Mouse (Mus musculus): ENCODE measurements at regions not wholly inside any gene's neighbourhood (a gene's known extent, or its start where the extent isn't known, plus 50 kb on each side); places are given as distances from the start of the nearest gene placed in this dataset.
A peak's percentile ranks its signal among the peaks of the same experiment; 100 is the strongest.

DNA sequence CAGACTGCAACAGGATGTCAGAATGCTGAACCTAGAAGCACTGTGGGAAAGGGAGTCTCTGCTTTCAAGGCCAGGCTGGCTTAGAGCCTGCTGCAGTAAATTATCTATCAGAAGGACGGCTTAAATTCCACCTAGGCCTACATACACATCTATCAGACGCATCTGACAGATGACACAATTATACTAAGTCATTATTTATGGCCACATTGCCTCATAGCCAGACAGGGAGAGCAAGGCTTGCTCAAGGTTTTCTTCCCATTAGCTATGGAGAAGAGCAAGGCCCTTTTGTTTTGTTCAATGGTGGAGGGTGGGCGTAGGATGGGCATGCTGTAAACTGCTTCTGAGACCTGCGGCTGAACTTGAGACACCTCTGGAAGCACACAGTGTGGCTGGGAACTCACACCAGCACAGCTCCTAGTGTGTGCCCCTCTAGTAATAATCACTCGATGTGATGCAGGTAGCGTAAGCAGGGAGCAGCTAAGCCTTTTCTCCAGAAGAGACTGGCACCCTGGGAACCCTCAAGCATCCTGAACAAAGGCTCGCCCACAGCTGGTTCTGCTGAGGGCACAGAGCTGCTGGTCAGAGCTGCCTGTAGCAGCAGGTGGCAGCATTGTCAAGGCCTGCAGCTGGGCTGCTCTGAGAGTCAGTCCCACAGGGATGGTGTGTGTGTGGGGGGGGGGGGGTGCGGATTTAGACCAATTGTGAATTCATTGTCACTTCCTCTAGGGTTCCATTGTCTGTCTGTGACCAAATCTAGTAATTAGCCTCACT is 406.8 kb upstream of the Adamts16 start:
- DNase-seq (ENCODE audit: low read depth, low spot score) = no peak
- peak; percentile 88 for ATAC-seq
- in situ Hi-C loops (cut with MboI; ENCODE audit: low pct_unique_long_range_greater_than_20kb) = no loop called here

DNA sequence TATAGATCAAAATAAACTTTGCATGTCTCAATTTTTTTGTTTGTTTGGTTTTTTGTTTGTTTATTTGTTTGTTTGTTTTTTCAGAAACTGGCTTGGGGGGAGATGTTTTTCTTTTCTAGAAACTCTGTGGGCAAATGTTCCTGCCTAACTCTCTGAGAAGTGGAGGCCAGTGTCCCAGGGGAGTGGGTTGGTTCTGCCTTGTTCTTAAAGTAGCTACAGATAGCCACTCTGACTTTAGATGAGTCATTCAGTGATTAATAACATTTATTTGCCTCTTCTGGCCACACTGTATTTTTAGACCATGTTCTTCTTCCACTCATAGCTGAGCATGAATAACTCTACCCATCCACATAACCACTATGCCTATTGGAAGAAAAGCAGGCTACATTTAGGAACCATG is 405.6 kb upstream of the Adamts16 start:
- no peak for DNase-seq (ENCODE audit: low read depth, low spot score)
- no peak for ATAC-seq
- in situ Hi-C loops (cut with MboI; ENCODE audit: low pct_unique_long_range_greater_than_20kb) = no loop called here
- CTCF ChIA-PET = no interaction called here
- H3K27me3 ChIP-seq = no peaks in the 10 kb centered on the region
- no peak for TF ChIP-seq CTCF (IDR thresholded peaks at IDR 0.05)
- POLR2A ChIA-PET = interaction anchor here (0.7 kb wide), 1 partner anchor 143 kb away, joined by 3 read pairs; no protein-coding TSS in a partner anchor

More for the DNA sequence above, 406.8 kb upstream of the Adamts16 start:
- ChIA-PET CTCF (interaction anchor here (1.1 to 1.2 kb wide), 3 partner anchors 144 to 705 kb away, joined by 3 read pairs; no protein-coding TSS in a partner anchor), POLR2A (interaction anchor here (0.8 kb wide), 1 partner anchor 1379 kb away, joined by 3 read pairs; no protein-coding TSS in a partner anchor)
- TF ChIP-seq CTCF (IDR thresholded peaks at IDR 0.05) = peak; percentile 91
- no peaks in the 10 kb centered on the region for H3K27me3 ChIP-seq

DNA sequence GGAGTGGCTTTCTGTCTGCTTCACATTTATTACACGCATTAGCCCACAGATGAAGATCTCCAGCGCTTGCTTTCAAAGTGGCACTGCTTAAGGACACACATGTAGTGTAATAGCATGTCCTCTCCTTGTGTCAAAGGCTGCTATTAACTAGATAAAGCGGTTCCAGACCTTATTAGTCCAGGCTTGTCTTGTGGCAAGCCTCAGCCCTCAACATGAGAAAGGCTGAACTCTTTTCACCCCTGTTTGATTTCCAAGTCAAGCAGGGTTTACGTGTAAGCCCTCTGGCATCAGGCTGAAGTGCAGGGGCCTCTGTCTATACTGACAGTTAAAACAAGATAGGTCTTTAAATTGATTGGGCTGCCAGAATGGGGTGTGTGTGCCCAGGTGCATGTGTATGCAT is 403.7 kb upstream of the Adamts16 start:
- ChIA-PET CTCF (no interaction called here), POLR2A (no interaction called here)
- H3K27me3 ChIP-seq = no peaks in the 10 kb centered on the region
- DNase-seq (ENCODE audit: low read depth, low spot score) (no peak), ATAC-seq (no peak)
- TF ChIP-seq CTCF (IDR thresholded peaks at IDR 0.05) = no peak
- in situ Hi-C loops (cut with MboI; ENCODE audit: low pct_unique_long_range_greater_than_20kb) = no loop called here

DNA sequence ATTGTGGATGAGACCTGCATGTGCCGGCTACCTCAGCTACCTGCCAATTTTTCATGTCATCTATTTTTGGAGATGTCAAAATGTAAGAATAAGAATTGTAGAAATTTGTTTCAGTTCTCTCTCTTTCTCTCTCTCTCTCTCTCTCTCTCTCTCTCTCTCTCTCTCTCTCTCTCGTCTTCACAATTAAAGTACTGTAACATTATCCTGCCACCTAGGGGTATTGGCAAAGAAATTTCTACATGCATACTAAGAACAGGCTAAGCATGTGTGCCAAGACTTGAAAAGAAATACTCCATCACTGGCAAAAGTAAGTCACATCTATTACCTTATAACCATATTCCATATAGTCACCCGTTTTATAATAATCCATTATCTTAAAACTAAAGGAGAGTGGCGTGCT is 398.2 kb upstream of the Adamts16 start:
- peak; percentile 26 for TF ChIP-seq CTCF (IDR thresholded peaks at IDR 0.05)
- H3K27me3 ChIP-seq = no peaks in the 10 kb centered on the region
- ATAC-seq (no peak), DNase-seq (ENCODE audit: low read depth, low spot score) (no peak)
- ChIA-PET POLR2A (no interaction called here), CTCF (interaction anchor here (0.9 kb wide), 1 partner anchor 232 kb away, joined by 3 read pairs; no protein-coding TSS in a partner anchor)
- in situ Hi-C loops (cut with MboI; ENCODE audit: low pct_unique_long_range_greater_than_20kb) = no loop called here

DNA sequence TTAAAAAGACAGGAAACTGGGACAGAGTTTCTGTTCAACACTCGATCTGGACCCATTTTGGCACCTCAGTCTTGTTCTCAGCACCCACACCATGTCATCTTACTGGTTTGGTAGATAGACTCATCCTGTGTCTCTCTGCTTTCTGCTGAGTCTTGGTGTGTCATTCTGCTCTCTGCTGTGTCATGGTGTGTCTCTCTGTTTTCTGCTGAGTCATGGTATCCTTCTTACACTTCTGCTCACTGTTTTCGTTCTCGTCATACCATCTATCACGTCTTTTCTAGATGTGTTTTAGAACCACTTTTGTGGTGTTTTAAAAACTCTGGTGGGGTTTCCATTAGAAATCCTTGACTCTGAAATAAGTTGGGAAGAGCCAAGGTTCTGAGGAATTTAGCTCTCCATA is 393.7 kb upstream of the Adamts16 start:
- in situ Hi-C loops (cut with MboI; ENCODE audit: low pct_unique_long_range_greater_than_20kb) = no loop called here
- no peaks in the 10 kb centered on the region for H3K27me3 ChIP-seq
- ChIA-PET POLR2A (no interaction called here), CTCF (interaction anchor here (0.7 to 1.9 kb wide), 3 partner anchors 16 to 130 kb away, joined by 3 to 8 read pairs (median 4); no protein-coding TSS in a partner anchor)
- ATAC-seq (no peak), DNase-seq (ENCODE audit: low read depth, low spot score) (no peak)
- no peak for TF ChIP-seq CTCF (IDR thresholded peaks at IDR 0.05)

DNA sequence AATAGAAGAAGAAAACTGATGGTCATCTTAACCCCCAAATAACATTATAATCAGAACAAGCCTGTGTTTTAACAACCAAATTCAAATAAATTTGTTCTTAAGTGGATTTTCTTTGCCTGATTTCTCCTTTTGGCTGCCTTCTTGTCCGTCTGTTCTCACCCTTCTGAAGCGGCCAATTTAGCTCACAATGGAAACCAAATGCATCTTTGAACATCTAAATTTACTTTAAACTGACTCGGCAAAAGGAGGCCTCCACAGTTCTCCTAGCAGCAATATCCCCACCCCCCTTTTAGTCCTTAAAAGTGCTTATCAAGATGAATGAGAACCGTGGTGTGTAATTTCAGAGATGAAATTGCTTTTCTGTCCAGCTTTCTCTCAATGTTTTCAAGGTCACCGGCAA is 389.6 kb upstream of the Adamts16 start:
- ATAC-seq (no peak), DNase-seq (ENCODE audit: low read depth, low spot score) (no peak)
- H3K27me3 ChIP-seq = peaks cover 5% of the 10 kb centered on the region
- CTCF ChIA-PET = no interaction called here
- POLR2A ChIA-PET = no interaction called here
- TF ChIP-seq CTCF (IDR thresholded peaks at IDR 0.05) = no peak
- in situ Hi-C loops (cut with MboI; ENCODE audit: low pct_unique_long_range_greater_than_20kb) = no loop called here

DNA sequence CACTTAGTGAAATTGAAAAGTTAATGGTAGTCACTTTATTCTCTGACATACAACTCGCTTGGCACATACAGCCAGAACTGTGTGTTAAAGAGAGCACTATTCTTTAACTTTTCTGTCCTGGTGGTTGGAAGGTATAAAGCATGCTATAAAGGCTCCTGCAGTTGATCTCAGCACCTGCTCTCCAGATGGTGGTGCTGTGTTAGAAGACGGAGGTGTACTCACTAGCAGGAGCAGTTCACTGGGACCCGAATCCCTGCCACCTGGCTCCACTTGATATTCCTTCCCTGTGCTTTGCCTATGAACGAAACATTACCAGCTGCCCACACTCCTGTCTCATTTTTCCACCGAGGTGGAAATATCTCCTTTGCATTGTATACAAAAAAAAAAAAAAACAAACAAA is 373.2 kb upstream of the Adamts16 start:
- CTCF ChIA-PET = interaction anchor here (0.9 kb wide), 1 partner anchor 8 kb away, joined by 3 read pairs; no protein-coding TSS in a partner anchor
- POLR2A ChIA-PET = no interaction called here
- TF ChIP-seq CTCF (IDR thresholded peaks at IDR 0.05) = peak; percentile 8
- in situ Hi-C loops (cut with MboI; ENCODE audit: low pct_unique_long_range_greater_than_20kb) = no loop called here
- ATAC-seq (no peak), DNase-seq (ENCODE audit: low read depth, low spot score) (no peak)
- no peaks in the 10 kb centered on the region for H3K27me3 ChIP-seq

DNA sequence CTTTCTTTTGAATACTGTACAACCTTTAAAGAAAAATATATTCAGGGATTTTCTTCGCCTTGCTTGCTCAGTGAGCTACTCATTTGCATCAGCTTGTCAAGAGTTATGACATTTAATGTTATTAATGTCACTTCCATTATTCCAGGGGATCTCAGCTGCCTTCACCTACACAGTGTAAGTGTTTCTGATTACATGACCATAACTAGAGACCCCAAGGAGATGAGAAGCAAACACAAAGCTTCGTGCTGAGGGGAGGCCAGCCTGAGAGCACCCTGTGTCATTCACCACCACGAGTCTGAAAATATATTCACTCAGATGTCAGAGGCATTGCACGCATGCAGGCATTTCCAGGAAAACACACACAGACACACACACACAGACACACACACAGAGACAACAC is 369.8 kb upstream of the Adamts16 start:
- DNase-seq (ENCODE audit: low read depth, low spot score) (no peak), ATAC-seq (no peak)
- in situ Hi-C loops (cut with MboI; ENCODE audit: low pct_unique_long_range_greater_than_20kb) = no loop called here
- ChIA-PET CTCF (interaction anchor here (0.9 to 1.7 kb wide), 2 partner anchors 11 to 65 kb away, joined by 3 to 4 read pairs; no protein-coding TSS in a partner anchor), POLR2A (interaction anchor here (0.5 to 0.9 kb wide), 2 partner anchors 8 to 139 kb away, joined by 3 read pairs; no protein-coding TSS in a partner anchor)
- no peaks in the 10 kb centered on the region for H3K27me3 ChIP-seq
- TF ChIP-seq CTCF (IDR thresholded peaks at IDR 0.05) = no peak

DNA sequence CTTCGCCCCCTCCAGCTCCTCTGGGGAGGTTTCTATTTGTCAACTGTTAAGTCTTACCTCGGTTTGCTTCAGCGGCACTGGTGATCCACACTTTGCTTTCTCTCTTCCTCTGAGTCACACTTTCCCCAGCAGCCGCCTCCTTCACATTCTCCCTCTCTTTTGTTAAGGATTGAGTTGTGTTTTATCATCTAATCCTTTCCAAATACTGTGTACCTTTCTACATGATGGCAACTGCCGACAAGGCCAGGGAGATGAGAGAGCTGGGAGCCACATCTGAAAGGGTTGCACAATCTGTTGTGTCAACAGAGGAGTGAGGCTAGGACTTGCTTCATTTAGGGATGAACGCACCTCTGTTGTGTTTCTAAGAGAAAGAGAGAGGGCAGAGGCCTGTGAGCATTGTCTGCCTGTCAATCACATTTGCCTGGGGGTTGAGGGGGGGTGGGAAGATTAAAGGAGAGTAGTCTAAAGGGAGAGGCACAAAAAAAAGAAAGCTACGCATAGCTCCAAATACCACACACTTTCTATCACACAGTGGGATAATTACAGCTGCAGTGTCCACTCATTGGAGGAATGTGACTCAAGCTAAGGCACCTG is 369.1 kb upstream of the Adamts16 start:
- ChIA-PET POLR2A (interaction anchor here (0.5 to 0.9 kb wide), 2 partner anchors 9 to 139 kb away, joined by 3 read pairs; no protein-coding TSS in a partner anchor), CTCF (interaction anchor here (0.9 to 1.7 kb wide), 2 partner anchors 11 to 64 kb away, joined by 3 to 4 read pairs; no protein-coding TSS in a partner anchor)
- no peaks in the 10 kb centered on the region for H3K27me3 ChIP-seq
- in situ Hi-C loops (cut with MboI; ENCODE audit: low pct_unique_long_range_greater_than_20kb) = no loop called here
- TF ChIP-seq CTCF (IDR thresholded peaks at IDR 0.05) = no peak
- DNase-seq (ENCODE audit: low read depth, low spot score) (no peak), ATAC-seq (no peak)

DNA sequence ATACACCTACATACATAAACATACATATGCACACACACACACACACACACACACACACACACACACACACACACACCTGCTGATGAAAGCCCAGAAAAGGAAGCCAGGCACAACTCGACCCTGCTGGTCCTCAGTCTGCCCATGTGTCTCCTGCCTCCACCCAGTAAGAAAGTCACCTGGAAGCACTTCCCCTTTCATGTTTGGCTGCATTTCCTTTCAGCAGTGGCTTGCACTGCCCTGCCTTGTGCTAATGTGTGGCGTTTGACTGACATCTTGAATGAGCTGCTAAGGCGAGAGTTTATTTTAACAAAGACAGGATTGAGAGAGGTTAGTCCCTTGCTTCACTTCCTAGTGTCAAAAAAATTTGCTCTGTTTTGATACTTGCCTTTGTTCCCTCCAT is 364.1 kb upstream of the Adamts16 start:
- CTCF ChIA-PET = interaction anchor here (0.9 kb wide), 1 partner anchor 10 kb away, joined by 3 read pairs; no protein-coding TSS in a partner anchor
- in situ Hi-C loops (cut with MboI; ENCODE audit: low pct_unique_long_range_greater_than_20kb) = no loop called here
- POLR2A ChIA-PET = no interaction called here
- no peaks in the 10 kb centered on the region for H3K27me3 ChIP-seq
- ATAC-seq (no peak), DNase-seq (ENCODE audit: low read depth, low spot score) (no peak)
- TF ChIP-seq CTCF (IDR thresholded peaks at IDR 0.05) = no peak

DNA sequence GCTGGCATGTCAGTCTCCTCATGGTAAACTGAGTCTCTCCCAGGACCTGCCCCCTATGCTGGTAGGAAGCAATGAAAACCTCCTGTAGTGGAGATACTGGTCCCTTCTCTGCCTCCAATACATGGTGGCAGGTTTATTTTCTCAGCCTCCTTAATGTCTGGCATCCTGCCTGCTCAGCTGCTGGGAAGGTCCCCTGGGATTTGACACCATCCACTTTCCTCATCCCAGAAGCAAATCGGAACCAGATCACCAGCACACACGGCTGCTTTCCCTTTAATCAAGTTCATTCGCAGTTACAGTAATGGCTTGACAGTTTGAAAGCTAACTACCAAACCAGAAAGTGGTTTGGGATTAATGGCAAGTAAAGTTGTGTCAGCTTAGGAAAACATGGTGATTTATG is 359.0 kb upstream of the Adamts16 start:
- no peak for ATAC-seq
- POLR2A ChIA-PET = no interaction called here

More for the DNA sequence above, 359.0 kb upstream of the Adamts16 start:
- in situ Hi-C loops (cut with MboI; ENCODE audit: low pct_unique_long_range_greater_than_20kb) = no loop called here
- no peak for DNase-seq (ENCODE audit: low read depth, low spot score)
- TF ChIP-seq CTCF (IDR thresholded peaks at IDR 0.05) = no peak
- CTCF ChIA-PET = interaction anchor here (1.0 kb wide), 1 partner anchor 27 kb away, joined by 3 read pairs; no protein-coding TSS in a partner anchor
- no peaks in the 10 kb centered on the region for H3K27me3 ChIP-seq

All from Patski (cell line).